Mouse (Mus musculus) kidney, adult 2 months (tissue): ENCODE results near the gene Uox. TPM values are rescaled to one million over a fixed set of nuclear protein-coding genes. Genes with fewer than 3 reads are reported as not detected.

ENCODE experiments used
- DNase-seq: peaks from one replicate; pipeline ENCODE4 v3.0.0; 2021
- H3K27ac ChIP-seq: fragments of 200-500 bp; 2 replicates; pipeline ENCODE4 v1.5.1; 2012; ENCODE audit warnings: low read depth, low read length, control low read depth, inconsistent platforms; ENCODE audit not compliant: insufficient read depth
- H3K27me3 ChIP-seq: fragments of 200-500 bp; replicated peaks from 2 replicates; pipeline ENCODE4 v1.6.1; 2012; ENCODE audit warnings: mild to moderate bottlenecking, moderate library complexity, low read length, inconsistent platforms; ENCODE audit not compliant: control insufficient read depth, insufficient read depth
- H3K36me3 ChIP-seq: fragments of 200-500 bp; 2 replicates; pipeline ENCODE4 v1.6.1; 2012; ENCODE audit warnings: mild to moderate bottlenecking, moderate library complexity, low read length, inconsistent platforms; ENCODE audit not compliant: control insufficient read depth, insufficient read depth
- H3K4me1 ChIP-seq: fragments of 200-500 bp; 2 replicates; pipeline ENCODE4 v1.6.1; 2011; ENCODE audit warnings: low read length; ENCODE audit not compliant: control insufficient read depth, insufficient read depth
- H3K4me3 ChIP-seq: fragments of 200-500 bp; 2 replicates; pipeline ENCODE4 v1.5.1; 2011; ENCODE audit warnings: mild to moderate bottlenecking, low read depth, low read length, control low read depth; ENCODE audit not compliant: insufficient read depth
- CTCF ChIP-seq: fragments of 200-500 bp; conservative IDR thresholded peaks from 2 replicates; pipeline ENCODE4 v1.5.1; 2011; ENCODE audit warnings: low read depth, mild to moderate bottlenecking, control low read depth, low read length, moderate library complexity, mixed read lengths; ENCODE audit not compliant: insufficient read depth, insufficient read length
- POLR2A ChIP-seq: fragments of 200-500 bp; IDR thresholded peaks from one replicate; pipeline ENCODE4 v1.6.1; 2011; ENCODE audit warnings: low read depth, low read length, control low read depth
- WGBS: fragments of 180-500 bp; shearing (Covaris S2); methylation state at CpG from one replicate; pipeline ENCODE4 v1.1.7; 2018; 5-methylcytosine and 5-hydroxymethylcytosine counted together
- polyA plus RNA-seq: library from polyadenylated mRNA; depleted of rRNA; stranded (reverse); fragments of >200 nt; gene quantifications from 2 replicates; pipeline ENCODE4 v1.2.3, GENCODE M21; 2012

The Uox gene
- polyA plus RNA-seq, 1 experiment = not detected

GRCm38 (mm10) chr3:146610322-146610721 lies 40.1 kb downstream of the Uox start:
- no peaks in the 10 kb centered on the region for H3K36me3 ChIP-seq
- no peak for DNase-seq
- 68% methylated on average over 10 of the region's 10 CpGs for WGBS
- TF ChIP-seq POLR2A = no peak
- no peak for TF ChIP-seq CTCF
- no peak overlapping the region for H3K27ac ChIP-seq
- no peaks in the 10 kb centered on the region for H3K4me1 ChIP-seq
- no peaks in the 10 kb centered on the region for H3K27me3 ChIP-seq
- H3K4me3 ChIP-seq = no peak overlapping the region

GRCm38 (mm10) chr3:146611261-146611660 lies 41.0 kb downstream of the Uox start:
- Histone ChIP-seq H3K27ac (no peak overlapping the region), H3K4me3 (no peak overlapping the region), H3K36me3 (no peaks in the 10 kb centered on the region), H3K4me1 (no peaks in the 10 kb centered on the region), H3K27me3 (no peaks in the 10 kb centered on the region)
- no peak for TF ChIP-seq POLR2A
- TF ChIP-seq CTCF = no peak
- DNase-seq = no peak
- 88% methylated on average over 4 of the region's 4 CpGs for WGBS

- Histone ChIP-seq H3K4me3 (no peak overlapping the region), H3K27me3 (no peaks in the 10 kb centered on the region)
- WGBS = 58% methylated on average over 4 of the region's 4 CpGs
Measured at GRCm38 (mm10) chr3:146611821-146612220, 41.6 kb downstream of the Uox start.

GRCm38 (mm10) chr3:146615496-146615895 lies 45.3 kb downstream of the Uox start, which contains the start of gene Dnase2b:
Gene Dnase2b (minus strand): TSS chr3:146615596.
- Histone ChIP-seq H3K27me3 (no peaks in the 10 kb centered on the region), H3K36me3 (no peaks in the 10 kb centered on the region), H3K4me1 (no peaks in the 10 kb centered on the region), H3K27ac (no peak within 1 kb of the TSS), H3K4me3 (no peak within 1 kb of the TSS)
- 92% methylated on average over 4 of the region's 4 CpGs for WGBS
- no peak for DNase-seq
- TF ChIP-seq POLR2A (no peak), CTCF (no peak)

More at GRCm38 (mm10) chr3:146611821-146612220, 41.6 kb downstream of the Uox start:
- Histone ChIP-seq H3K27ac (no peak overlapping the region), H3K4me1 (no peaks in the 10 kb centered on the region), H3K36me3 (no peaks in the 10 kb centered on the region)
- no peak for DNase-seq
- TF ChIP-seq POLR2A (no peak), CTCF (no peak)

- TF ChIP-seq CTCF (no peak), POLR2A (no peak)
- no peaks in the 10 kb centered on the region for H3K36me3 ChIP-seq
- no peak overlapping the region for H3K4me3 ChIP-seq
- H3K27me3 ChIP-seq = no peaks in the 10 kb centered on the region
- DNase-seq = no peak
- no peaks in the 10 kb centered on the region for H3K4me1 ChIP-seq
- WGBS = 66% methylated on average over 5 of the region's 5 CpGs
- no peak overlapping the region for H3K27ac ChIP-seq
Measured at GRCm38 (mm10) chr3:146616533-146617283, 46.5 kb downstream of the Uox start.

GRCm38 (mm10) chr3:146617946-146618345 lies 47.7 kb downstream of the Uox start:
- Histone ChIP-seq H3K4me1 (no peaks in the 10 kb centered on the region), H3K36me3 (no peaks in the 10 kb centered on the region), H3K4me3 (no peak overlapping the region), H3K27ac (no peak overlapping the region), H3K27me3 (no peaks in the 10 kb centered on the region)
- DNase-seq = no peak
- TF ChIP-seq CTCF (no peak), POLR2A (no peak)

GRCm38 (mm10) chr3:146618357-146618756 lies 48.1 kb downstream of the Uox start:
- WGBS = 93% methylated on average over 4 of the region's 4 CpGs
- Histone ChIP-seq H3K4me1 (no peaks in the 10 kb centered on the region), H3K36me3 (no peaks in the 10 kb centered on the region), H3K27ac (no peak overlapping the region), H3K27me3 (no peaks in the 10 kb centered on the region), H3K4me3 (no peak overlapping the region)
- DNase-seq = no peak
- TF ChIP-seq CTCF = no peak
